Mouse (Mus musculus): ENCODE results near the gene Cdc14a.

Gene Cdc14a

GRCm38 (mm10) chr3:116423353-116424159 is at the start of gene Cdc14a:
TSS of gene Cdc14a (minus strand) at chr3:116424032.
- peak; percentile 65 for DNase-seq

GRCm38 (mm10) chr3:116465709-116466108 is 41.9 kb upstream of the Cdc14a start:
- DNase-seq: no peak

- DNase-seq: no peak
Observed at GRCm38 (mm10) chr3:116464318-116464717, 40.5 kb upstream of the Cdc14a start.

DNA sequence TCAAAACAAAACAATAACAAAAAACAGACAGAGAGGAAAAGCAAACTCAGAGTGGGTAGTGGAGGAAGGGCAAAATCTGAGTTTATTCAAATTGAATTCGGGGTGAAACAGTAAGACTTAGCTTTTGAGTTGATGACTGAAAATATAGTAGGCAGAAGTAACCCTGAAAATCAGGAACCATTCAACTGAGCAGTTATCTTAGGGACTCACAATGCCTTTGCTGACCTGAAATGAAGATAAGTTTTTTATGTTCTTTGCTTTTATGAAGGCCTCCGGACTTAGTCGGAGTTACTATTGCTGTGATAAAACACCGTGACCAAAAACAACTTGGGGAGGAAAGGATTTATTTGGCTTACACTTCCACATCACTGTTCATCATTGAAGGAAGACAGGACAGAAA is 37.2 kb upstream of the Cdc14a start:
- no peak for DNase-seq

- no peak for DNase-seq
Observed at GRCm38 (mm10) chr3:116454529-116454928, 30.7 kb upstream of the Cdc14a start.

DNA sequence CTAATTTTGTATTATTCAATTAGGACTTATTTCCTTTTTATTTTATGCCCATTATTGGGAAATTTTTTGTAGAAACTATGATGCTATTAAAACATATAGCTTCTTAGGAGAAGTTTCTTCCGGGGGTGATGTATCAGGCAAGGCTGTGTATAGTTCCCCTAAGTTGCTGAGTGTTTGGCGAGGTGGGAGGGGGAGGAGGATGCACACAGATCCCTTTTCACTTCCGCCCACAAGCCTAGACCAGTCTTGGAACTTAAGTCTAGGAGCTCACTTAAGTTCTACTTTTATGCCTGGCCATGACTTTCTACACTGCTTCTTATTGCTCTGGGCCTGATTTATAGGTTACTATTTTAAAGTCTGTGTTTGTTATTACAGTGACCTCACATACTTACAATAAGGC is 26.9 kb upstream of the Cdc14a start:
- DNase-seq: no peak

GRCm38 (mm10) chr3:116444327-116444726 is 20.5 kb upstream of the Cdc14a start:
- no peak for DNase-seq

DNA sequence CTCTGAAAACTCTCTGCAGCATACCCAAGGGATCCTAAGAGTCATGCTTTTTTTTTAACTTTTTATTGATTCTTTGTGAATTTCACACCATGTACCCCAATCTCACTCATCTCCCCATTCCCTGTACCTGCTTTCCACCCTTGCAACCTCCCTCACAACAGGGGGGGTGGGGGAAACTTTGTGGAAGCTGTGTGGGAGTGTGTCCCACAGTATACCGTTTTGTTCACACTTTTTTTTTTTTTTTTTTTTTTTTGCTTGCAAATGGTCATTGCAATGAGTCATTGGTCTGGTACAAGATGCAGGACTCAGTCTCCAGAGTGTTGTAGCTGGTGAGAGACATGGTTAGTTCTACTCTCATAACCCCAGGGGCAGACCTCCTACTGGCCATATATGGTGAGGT is 19.0 kb upstream of the Cdc14a start:
- DNase-seq: no peak

- DNase-seq: no peak
Observed at GRCm38 (mm10) chr3:116441518-116442205, 17.8 kb upstream of the Cdc14a start.

GRCm38 (mm10) chr3:116440066-116440997 is 16.5 kb upstream of the Cdc14a start:
- no peak for DNase-seq

DNA sequence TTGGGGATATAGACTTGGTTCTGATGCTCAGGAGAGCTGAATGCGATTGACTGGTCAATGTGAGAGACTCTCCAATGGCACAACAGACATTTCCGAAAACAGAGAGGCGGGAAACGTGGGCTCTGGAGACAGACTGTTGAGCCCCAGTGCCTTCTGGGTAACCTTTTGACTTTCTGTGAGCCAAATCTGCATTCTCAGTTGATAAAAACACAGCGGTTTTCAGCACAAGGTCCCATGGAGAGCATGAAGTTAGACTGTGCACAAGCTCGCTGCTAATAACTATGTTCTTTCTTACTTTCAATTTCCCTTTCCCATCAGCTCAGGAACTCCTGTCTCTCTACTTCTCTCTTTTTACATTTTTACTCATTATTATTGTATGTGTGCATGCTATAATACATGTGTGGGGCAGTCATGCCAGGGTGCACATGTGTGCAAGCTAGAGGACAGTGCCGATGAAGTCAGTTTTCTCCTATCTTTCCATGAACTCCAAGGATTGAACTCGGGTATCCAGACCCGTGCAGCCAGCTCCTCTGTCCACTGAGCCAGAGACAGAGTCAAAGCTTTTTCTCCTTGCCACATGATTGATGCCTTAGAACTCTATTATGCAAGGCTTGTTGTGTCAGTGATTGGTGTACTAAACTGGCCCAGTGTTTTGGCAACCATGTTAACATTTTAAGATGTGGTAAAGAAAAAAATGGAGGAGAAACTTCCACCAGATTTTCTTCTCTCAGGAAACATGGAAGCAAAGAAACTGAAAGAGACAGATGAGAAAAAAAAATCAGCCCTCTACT is 13.2 kb upstream of the Cdc14a start:
- no peak for DNase-seq

GRCm38 (mm10) chr3:116436113-116436512 is 12.3 kb upstream of the Cdc14a start:
- DNase-seq: no peak

- no peak for DNase-seq
Observed at GRCm38 (mm10) chr3:116434757-116435156, 10.9 kb upstream of the Cdc14a start.

DNA sequence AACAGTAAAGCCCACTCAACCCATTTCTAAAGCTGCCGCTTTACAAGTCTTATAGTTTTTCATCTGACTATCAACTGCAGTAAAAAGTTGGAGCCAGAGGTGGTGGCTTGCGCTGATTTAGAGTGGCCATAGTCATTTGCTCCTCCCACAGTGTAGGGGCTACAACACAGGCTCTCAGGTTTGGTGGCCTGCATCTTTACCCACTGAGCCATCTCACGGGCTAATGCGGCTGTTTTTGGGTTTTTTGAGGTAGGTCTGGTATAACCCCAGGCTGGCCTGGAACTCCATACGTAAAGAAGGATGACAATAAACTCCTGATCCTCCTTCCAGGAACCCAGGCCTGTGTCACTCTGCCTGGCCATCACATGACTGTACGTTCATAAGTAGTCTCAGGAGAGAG is 2.1 kb upstream of the Cdc14a start:
- DNase-seq: no peak

- peak; percentile 79 for DNase-seq
Observed at GRCm38 (mm10) chr3:116424973-116425284, 1.1 kb upstream of the Cdc14a start.

- no peak for DNase-seq
Observed at GRCm38 (mm10) chr3:116424160-116424972, 534 bp upstream of the Cdc14a start.

DNA sequence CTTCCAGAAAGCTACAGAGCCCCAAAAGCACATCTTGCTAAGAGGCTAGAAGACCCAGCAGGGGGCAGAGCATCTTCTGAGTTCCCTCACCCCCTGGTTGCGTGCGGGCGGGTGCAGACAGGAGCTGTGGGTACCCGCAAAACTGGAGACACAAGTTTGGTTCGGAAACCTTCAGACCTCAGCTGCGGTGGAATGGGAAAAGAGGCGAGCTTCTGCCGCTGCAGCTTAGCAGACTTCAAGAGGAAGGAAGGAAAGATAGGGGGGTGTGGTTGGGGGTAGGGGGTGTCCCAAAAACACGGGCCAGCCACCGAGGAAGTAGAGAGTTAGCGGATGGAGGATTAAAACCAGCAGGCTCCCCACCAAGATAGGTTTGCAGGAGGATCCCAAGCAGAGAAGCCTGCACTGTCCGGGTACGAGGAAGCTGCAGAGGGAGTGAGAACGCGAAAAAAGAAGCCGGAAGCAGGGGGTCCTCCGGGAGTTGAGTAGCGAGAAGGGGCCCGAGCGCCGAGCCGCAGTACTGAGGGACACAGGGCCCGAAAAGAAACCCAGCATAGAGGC is 958 bp downstream of the Cdc14a start:
- no peak for DNase-seq

DNA sequence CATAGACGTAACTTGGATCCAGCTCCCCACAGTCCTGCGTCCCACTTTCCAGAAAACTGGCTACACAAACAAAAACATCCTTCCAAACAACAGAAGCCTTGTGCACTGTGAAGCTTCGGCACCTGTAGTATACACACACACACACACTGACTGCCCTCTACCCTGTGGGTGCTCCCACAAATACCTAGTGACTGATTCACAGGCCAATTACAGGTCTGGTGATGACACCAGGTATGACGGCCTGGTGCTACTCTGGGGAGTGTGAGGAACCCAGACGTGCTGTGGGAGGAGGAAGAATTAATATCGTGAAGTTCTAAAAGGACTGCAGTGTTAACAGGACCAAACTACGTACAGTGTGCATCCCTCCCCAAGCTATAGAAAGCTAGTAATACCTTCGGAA is 1.8 kb downstream of the Cdc14a start:
- no peak for DNase-seq

DNA sequence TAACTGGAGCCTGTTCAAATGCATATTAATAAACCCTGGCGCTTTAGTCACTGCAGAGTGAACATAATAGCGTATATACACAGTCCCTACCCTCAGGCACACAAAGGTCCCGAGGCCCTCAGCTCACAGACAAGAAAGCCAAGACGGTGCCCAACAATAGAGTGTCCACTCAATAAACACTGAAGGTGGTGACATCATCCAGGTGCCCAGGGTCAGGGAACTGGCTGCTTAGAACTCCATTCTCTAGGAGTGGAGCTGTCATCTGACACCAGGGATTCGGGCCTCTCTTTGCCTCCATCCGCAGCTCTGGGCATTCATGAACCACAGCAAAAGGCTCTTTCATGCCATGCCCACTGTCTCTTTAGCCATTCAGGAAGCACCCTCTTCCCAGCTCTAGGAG is 2.7 kb downstream of the Cdc14a start:
- DNase-seq: no peak

GRCm38 (mm10) chr3:116419791-116420190 is 4.0 kb downstream of the Cdc14a start:
- DNase-seq: no peak

GRCm38 (mm10) chr3:116414451-116414860 is 9.4 kb downstream of the Cdc14a start:
- no peak for DNase-seq
